Mouse (Mus musculus) A20 (cell line): Measurements from ENCODE around the gene Kif5c.

ENCODE experiments used
- DNase-seq: peaks from one replicate; pipeline ENCODE4 v3.0.0-alpha.2; 2011; ENCODE audit warnings: low read depth, low spot score

The Kif5c gene

GRCm38 (mm10) chr2:49745094-49745781, 126.1 kb downstream of the Kif5c start:
- DNase-seq: no peak

DNA sequence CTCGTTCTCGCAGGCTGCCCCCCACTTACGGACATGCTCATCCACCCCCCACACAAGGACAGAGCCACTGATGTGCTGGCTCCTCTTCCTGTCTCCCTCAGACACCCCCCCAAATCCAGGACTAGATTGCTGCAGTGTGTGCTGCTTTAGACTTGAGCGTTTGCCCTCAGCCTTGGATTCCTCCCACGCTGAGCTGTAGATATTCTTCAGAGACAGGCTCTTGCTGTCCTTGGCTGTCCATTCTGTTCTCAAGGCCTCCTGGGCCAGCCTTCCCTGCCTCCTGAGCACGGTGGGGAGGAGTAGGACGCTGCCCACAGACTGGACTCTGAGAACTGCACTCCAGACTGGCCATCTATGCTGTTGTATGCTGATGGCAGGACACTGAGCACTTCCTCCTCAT, 127.8 kb downstream of the Kif5c start:
- DNase-seq: no peak

DNA sequence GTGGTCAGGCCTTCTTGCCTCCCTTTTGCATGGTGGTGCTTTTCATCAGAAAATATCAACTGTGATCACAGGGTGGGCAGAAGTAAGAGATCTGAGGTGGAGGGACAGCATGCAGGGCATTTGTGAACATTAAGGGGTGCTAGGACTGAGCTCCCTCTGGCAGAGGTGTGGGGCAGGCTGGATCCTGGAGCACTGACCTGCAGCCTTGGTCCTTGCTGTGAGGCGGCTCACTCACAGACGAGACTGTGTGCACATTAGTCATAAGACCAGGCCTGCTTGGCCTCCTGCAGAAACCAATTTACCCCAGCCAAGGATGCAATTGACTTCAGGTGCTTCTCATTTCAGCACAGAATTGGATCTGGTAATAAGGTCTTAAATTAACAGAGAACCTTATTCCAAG, 128.6 kb downstream of the Kif5c start:
- no peak for DNase-seq

DNA sequence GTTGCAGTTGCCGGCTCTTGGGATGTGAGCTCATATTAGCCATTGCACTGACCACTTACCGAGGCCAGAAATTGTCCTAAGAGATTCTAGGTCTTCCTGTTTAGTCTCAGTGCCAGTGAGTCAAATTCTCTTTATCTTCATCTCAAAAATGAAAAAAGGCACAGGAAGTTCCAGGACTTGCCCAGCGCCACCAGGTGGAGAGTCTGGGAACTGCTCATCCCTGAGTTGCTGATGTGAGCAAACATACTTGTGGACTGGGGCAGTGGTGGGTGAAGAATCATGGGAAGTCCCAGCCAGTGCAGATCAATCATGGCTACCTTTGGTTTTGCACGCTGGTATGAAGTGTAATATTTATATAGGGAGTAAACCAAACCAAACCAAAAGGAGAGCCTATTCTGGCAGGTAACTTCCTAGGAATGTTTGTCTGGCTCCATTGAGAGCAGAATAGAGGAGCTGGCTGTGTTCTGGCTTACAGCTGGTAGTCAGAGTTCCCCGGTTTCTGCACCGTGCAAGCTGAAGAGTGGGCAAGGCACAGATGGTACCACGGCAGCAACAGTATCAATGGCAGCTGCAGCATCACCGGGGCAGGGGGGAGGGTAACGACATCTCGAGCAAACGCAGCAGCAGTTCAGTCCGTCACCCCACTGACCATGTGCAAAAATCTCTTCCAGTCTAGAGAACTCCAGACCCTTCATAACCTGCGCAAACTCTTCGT, 129.7 kb downstream of the Kif5c start:
- DNase-seq: peak; percentile 44

GRCm38 (mm10) chr2:49749730-49750576, 130.9 kb downstream of the Kif5c start:
- DNase-seq: no peak

GRCm38 (mm10) chr2:49751544-49752210, 132.6 kb downstream of the Kif5c start:
- DNase-seq: no peak

GRCm38 (mm10) chr2:49752211-49752607, 133.1 kb downstream of the Kif5c start:
- DNase-seq: no peak

- DNase-seq: no peak
Measured at GRCm38 (mm10) chr2:49753062-49753461, 134.0 kb downstream of the Kif5c start.

- no peak for DNase-seq
Measured at GRCm38 (mm10) chr2:49755054-49755453, 136.0 kb downstream of the Kif5c start.

DNA sequence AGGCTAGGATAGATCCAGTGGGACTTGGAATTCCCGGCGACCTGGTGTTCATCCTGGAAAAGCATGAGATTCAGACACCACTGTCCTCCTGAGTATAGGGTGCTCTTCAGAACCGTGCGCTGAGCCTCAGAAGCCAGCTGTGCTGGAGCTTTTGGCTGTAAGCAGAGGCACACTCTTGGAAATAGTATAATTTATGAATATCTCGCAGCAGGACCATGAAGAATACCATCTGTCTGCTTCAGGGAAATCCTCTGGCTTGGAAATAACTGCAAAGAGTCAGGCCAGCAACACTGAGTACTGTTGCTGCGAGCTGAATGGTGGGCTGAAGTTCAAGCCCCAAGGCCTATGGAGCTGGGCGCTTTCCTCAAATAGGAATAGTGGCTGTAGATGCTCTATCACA, 138.5 kb downstream of the Kif5c start:
- no peak for DNase-seq

DNA sequence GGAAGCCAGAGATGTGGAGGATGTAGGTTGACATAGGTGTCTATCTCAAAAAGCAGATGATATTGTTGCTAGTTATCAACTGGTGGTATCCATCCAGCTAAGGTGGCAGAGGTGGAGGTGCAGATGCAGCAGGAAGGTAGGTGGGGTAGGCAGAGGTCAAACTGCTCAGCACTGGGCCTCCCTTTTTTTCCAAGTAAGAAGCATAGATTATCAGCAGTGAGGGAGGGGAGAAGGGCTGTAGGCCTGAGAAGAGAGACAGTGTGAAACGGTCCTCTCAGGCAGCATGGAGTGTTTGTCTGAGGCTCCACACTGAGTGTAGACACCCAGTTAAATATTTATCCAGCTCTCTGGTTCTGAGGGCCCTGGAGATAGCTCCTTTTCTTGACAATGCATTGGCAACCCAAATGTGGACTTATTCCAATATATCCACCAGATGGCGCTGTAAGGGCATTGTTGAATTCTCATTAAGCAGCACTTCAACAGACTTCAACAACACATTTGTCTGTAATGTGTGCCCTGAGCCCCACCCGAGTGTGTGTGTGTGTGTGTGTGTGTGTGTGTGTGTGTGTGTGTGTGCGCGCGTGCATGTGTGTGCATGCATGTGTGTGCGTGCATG, 145.3 kb downstream of the Kif5c start:
- peak; percentile 64 for DNase-seq

GRCm38 (mm10) chr2:49768916-49769315, 149.8 kb downstream of the Kif5c start:
- no peak for DNase-seq

DNA sequence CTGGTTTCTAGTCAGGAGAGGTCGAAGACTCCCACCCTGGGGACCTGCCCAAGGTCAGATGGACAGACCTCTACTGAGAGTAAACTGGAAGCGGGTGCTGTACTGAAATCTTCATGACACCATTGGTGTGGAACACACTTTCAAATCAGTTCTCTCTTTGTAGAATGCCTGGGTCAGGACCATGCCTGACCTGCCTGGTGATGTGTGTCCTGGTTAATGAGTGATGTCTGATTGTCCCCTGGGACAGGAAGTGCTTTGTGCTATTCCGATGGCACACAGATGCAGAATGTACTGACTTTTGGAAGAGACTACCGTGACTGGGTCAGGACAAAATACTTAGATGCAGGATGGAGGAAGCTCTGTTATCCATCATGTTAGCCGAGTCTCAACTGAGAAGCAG, 151.3 kb downstream of the Kif5c start:
- no peak for DNase-seq

- DNase-seq: peak; percentile 4
Measured at GRCm38 (mm10) chr2:49771172-49771571, 152.1 kb downstream of the Kif5c start.

- no peak for DNase-seq
Measured at GRCm38 (mm10) chr2:49773194-49773931, 154.3 kb downstream of the Kif5c start.

DNA sequence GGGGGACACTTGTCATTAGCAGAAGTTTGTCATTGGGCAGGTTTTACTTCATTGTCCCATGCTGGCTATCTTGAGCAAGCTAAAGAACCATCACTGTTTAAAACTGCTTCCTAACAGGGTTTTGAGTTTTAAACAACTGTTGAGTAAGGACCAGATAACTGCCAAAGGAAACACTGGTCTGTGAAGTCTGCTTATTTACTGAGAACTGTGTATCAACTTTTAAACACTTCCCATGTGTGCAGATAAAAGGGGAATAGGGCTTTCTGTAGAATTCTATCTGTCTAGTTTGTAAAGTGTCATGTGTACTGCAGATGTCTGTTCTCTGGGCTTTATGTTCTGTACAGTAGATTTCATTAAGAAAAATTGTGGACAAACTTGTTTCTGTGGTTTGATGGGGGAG, 155.1 kb downstream of the Kif5c start:
- DNase-seq: no peak

GRCm38 (mm10) chr2:49775187-49775586, 156.1 kb downstream of the Kif5c start:
- DNase-seq: no peak

DNA sequence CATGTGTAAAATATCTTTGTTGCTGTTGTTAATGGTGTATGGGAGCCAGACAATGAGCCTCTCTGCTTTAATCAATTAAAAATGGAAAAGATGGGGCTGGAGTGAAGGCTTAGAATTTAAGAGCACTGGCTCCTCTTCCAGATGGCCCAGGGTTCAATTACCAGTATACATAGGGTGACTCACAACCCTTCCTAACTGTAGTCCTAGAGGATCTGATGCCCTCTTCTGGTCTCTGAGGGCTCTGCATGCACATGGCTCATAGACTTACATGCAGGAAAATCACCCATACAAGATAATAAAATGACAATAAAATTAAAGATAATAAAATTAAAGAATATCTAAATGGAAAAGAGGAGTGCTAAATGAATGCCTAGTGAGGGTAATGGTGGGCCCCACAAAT, 156.6 kb downstream of the Kif5c start:
- DNase-seq: peak; percentile 27

DNA sequence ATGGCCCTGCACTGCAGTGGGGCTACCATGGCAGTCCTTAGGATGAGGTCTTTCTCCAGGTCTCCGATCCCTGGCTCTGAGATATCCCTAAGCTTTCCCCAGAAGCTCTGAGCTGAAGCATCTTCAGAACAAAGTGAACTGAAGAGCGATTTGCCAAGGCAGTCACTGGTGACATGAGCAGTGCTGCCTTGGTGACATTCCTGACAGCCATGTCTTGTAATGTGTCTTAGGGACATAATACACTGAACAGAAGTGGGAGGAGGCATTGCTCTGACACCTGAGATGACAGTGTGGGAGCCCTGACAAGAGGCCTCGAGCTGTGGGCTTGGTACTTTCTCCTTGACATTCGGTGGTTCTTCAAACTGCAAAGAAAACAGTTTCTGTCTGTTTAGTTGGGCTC, 157.3 kb downstream of the Kif5c start:
- DNase-seq: no peak

DNA sequence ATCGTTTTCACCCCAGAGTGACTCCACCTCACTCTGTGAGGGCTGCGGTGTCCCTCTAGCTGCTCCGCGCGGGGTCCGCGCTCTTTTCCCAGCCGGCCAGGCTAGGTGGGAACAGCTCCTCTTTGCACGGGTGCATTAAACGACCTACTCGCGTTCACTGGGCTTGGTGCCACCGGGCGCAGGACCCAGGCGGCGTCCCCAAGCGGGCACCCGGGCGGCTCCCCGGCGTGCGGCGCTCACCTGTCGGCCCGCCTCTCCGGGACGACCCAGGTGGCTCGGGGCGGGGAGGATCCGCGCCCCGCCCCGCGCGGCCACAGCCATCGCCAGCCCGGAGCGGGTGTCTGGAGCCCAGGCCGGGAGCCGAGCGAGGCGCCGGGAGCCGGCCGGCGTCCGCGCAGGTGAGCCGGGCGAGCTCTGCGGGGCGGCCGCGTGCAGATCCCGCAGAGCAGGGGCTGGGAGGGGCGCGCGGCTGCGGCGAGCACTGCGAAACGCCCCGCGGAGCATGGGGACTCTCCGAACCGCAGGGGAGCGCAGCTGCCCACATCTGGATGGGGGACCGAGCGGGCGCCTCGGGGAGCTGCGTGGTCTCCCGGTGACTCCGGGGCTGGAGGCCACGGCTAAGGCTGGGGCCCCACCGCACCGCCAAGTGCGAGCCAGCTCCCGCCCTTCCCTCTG, 168.4 kb downstream of the Kif5c start, which contains the start of gene Lypd6b:
TSS of gene Lypd6b (plus strand) at position 313 of the 675 bp plus-strand sequence.
- no peak for DNase-seq
